Mouse (Mus musculus): ENCODE measurements around the gene Rbck1.

DNA sequence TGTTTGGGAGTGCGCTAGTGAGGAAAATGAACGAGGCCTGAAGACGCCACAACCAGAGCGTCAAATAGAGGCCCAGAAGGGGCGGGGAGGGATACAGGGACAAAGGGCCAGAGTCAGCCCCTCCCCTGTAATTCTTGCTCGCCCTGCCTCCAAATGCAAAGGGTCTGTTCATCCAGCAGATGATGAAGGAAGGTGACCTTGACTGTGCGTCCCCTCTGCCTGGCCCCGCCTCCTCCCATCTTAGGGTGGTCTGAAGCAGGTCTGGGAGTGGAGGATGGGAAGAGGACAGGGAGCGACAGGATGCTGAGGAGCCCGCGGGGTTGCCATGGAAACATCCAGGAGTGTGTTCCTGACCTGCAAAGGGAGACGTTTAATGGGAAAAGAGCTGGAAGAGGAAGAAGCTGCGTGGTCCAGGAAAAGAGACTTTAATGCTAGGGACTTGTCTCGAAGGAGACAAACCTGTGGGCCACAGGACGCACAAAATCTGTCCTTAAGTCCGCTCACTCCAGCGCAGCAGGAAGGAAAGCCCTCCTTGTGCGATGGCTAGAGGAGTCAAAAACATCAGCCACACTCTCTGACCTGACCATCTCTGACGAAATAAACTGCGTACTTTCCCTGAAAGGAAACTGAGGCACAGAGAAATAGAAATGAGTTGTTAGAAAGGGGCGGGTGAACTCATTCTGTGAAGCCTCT lies 43.3 kb upstream of the Rbck1 start:
- no peak for TF ChIP-seq CTCF (IDR thresholded peaks at IDR 0.05; ENCODE audit: borderline replicate concordance, control insufficient read depth, extremely low read depth, insufficient read depth, low read length, poor library complexity)
- TF ChIP-seq POLR2A (IDR thresholded peaks at IDR 0.05; ENCODE audit: control insufficient read depth, extremely low read depth, insufficient read depth, low read length, poor library complexity) = no peak

Measured in thymus, adult 2 months (tissue).